Mouse (Mus musculus): Measurements from ENCODE around the gene Pkig.
"Not testable (repeated sequence)": the region's sequence is repeated elsewhere in the genome, so short reads cannot be mapped to it uniquely, and the experiment has no call there.

Gene Pkig

DNA sequence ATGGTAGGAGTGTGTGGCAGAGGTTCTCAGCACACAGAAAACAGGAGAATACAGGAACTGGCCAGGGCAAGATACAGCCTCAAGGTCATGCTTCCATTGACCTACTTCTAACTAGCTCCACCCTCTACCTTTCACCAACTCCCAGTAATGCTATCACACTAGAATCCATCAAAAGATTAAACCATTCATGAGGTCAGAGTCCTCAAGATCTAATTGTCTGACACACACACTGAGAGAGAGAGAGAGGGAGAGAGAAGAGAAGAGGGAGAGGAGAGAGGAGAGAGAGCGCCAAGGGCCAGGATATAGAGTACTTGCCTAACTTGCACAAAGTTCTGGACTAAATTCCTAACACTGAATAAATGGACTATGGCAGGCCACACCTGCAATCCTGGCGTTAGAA is 24.2 kb downstream of the Pkig start:
- DNase-seq (ENCODE audit: low spot score), result no peak

DNA sequence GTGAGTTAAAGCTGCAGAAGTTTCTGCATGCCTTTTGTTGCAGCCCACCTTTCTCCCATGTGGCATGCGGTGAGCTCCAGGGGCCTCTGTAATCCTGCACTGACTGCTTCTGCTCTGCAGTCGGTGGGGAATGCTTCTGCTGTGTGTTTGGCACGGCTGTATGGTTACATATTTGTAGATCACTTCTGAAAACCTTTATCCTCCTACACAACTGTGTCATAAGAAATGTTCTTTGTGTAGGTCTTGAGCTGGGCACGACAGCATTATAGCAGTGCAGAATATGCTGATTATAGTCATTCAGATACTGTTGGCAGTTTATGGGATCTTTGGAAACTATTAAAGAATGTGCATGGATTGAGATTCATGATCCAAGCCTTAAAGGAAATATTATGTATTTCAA is 27.1 kb downstream of the Pkig start:
- DNase-seq (ENCODE audit: low spot score), result no peak

DNA sequence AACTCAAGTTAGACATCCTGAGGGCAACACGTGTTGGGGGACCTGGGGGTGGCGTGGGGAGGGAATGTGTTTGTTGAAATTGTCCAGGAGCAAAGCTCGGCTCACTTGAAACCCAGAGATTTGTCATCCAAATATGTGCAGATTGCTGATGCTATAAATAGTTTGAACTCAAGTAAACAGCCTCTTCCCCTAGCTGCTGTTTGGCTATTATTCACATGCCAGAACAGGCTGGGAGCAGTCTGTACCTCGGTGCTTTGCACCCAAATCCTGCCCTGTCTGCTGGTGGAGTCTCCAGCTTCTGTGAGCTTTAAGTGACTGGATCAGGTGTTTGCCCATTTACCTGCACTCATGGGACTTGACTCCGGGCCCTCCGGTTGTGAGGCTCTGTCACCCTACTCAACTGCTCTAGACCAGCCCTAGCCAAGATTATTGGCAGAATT is 27.6 kb downstream of the Pkig start:
- DNase-seq (ENCODE audit: low spot score), result no peak

DNA sequence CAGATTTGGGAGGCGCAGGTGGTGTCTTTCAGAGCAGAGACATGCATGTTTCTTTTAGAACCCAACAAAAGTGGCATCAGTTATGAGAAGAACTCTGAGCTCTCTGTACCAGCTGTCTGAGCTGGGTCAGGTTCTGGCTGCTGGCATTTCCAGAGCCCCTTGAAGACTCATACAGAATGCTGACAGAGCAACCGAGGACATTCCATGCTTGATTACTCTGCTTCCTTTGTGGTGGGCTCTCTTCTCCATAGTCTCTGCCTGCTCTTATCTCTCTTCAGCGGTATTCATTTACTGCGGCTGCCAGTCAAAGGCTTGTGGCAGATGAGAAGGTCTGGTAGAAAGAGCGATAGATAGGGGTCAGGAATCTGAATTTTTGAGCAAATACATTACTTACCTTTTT is 28.0 kb downstream of the Pkig start:
- DNase-seq (ENCODE audit: low spot score), result no peak

DNA sequence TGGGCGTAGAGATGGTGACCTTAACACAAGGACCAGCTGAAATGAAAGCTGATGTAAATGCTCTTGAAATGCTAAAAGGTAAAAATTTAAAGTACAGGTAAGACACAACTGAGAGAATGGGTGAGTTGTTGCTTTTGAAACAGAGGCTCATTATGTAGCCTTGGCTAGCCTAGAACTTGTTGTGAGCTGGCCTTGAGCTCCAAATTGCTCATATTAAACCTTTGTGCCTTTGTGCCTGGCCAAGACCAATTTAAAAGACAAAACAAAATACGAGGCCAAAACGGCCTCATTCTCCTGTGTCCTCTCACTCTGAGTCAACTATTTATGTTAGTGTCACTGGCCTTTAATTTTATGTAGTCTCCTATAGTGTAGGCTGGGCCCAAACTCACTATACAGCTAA is 28.7 kb downstream of the Pkig start:
- DNase-seq (ENCODE audit: low spot score), result no peak

DNA sequence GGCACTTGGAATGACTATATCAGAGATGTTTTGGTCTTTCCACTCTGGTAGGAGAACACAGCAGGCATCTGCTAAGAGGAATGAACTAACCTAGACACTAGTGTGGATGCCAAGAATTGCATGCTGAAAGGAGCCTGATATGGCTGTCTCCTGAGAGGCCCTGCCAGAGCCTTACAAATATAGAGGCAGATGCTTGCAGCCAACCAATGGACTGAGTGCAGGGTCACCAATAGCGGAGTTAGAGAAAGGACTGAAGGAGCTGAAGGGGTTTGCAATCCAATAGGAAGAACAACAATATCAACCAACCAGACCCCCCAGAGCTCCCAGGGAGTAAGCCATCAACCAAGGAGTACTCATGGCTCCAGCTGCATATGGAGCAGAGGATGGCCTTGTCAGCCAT is 30.2 kb downstream of the Pkig start:
- not testable (repeated sequence) for DNase-seq (ENCODE audit: low spot score)

DNA sequence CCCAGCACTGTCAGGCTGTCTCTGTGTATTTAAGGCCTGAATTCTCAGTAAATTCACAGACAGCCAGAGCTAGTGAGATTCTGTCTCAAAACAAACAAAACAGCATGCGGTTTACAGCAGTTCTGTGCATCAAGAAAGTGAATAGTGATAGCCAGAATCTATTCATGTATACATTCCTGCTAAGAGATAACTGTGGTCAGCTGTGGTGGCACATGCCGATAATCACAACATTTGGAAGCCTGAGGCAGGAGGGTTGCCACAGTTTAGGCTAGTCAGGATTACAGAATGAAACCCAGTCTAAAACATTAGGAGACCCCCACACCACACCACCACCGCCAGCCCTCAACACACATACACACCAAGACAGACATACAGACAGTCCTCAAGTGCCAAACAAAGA is 31.6 kb downstream of the Pkig start:
- DNase-seq (ENCODE audit: low spot score), result no peak

DNA sequence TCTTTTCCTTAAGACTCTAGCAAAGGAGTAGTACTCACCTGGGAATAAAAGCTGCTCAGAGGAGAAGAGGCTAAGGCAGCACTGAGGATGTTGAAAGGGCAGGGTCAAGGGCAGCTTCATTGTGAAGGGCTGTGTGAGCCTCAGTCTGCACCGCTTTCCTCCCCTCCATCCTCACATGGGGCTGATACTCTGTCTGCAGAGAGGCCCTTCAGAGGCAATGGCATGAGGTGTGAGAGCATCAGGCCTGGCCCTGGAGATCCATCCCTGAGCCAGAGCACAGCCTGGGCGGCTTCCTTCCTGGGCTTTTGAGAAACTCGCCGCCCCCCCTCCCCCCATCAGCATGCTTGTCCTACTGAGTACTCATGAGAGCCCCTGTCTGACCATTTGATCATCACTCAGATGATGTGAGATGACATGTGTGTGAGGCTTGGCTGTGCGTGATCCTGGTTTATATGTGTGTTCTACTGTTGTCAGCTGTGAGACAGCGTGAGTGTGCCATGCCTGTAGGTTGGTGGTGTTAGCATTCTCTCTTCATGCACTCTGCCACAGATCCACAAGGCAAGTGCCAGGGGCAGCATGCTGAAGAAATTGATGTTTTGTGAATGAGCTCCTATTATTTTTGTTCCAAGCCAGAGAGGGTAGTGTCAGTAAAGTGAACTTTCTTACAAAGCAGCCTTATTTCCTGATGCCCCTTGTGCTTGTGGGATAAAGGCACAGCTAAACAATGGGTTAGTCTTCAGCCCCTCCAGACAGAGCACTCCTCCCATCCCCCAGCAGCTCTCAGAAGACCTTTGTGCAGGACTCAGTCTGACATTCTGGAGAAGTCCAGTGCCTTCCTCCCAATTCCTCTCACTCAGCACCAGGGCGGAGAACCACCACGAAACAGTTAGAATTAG is 32.5 kb downstream of the Pkig start:
- DNase-seq (ENCODE audit: low spot score), result peak; percentile 44

DNA sequence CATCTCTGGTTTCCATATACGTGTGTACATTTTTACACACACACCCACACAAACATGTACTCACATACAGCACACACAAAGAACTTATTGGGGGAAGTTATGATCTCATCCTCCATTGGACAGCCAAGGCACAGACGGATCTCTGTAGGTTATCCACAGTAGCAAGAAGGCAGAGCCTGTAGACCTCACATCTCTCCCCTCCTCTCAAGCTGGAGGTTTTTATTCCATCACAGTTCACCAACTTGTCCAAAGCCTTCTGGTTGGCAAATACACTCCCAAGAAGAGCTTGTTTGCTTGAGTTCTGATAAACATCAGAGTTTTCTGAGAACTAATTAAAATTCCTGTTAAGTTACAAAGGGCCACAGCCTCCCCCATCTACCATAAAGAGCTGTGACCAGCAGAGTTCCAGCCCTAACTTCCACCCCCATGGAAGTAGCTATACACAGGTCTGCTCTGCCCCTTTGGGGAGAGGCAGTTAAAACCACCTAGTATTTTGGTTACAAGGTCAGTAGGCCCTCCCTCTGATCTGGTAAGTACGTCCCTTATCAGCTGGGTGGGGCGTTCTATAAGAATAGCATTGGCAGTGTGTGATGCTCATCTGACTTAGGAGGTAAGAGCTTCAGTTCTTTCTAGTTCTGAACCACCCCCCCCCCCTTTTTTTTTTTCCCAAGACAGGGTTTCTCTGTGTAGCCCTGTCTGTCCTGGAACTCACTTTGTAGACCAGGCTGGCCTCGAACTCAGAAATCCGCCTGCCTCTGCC is 33.8 kb downstream of the Pkig start:
- no peak for DNase-seq (ENCODE audit: low spot score)

DNA sequence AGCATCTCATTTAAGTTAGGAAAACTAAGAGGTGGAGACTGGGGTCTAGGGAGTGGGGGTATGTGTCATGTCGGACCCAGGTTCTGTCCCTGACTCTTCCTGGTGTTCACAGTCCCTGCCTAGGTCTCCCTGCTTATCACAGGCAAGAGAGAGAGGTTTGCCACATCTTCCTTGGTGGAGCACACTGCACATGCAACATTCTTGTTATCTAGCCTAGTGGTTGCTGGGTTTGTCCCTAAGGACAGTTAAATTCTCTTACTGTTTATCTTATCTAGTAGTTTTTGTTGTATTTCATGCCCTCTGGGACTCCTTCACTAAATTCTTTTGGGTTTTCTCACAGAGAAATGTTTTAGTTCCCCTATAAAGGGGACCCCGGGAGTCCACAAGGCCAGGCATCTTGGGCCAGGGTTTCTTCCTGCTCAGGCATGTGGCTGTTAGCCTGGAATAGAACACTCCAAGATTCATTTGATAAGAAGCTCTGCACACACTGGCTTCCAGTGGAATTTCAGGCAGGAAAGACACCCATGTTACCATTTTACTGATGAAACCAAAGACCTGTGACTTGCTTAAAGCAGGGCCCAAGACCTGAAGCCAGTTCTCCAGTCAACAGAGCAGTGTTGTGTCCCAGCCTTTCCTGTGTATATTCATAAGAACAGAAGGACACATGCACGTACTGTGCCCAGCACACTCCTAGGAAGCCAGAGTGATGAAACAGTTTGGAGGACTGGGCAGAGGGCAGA is 34.9 kb downstream of the Pkig start:
- no peak for DNase-seq (ENCODE audit: low spot score)

DNA sequence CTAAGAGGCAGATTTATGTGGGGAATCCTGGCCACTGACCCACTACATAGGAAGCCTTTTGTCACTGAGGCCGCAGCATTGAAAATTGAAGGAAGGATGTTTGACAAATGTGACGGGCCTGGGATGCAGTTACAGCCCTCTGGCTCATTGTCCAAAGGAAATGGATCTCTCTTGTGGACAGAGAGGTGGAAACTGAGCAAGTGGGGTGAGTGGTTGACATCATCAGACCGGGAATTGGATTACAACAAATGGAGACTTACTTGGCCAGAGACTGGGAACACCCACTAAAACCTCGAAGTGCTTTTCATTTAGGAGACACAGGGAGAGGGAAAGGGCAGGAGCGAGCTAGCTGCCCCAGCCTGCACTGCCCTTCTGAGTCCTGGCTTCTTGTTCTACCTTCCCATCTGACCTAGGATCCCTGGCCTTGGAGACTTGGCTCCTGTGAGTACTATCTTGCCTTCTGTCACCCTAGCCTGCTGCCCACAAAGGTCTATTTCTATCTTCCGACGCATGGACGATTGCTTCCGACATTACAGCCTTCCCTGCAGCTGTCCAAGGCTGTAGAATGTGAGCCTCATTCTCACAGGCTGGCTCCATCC is 35.6 kb downstream of the Pkig start:
- DNase-seq (ENCODE audit: low spot score), result peak; percentile 35

DNA sequence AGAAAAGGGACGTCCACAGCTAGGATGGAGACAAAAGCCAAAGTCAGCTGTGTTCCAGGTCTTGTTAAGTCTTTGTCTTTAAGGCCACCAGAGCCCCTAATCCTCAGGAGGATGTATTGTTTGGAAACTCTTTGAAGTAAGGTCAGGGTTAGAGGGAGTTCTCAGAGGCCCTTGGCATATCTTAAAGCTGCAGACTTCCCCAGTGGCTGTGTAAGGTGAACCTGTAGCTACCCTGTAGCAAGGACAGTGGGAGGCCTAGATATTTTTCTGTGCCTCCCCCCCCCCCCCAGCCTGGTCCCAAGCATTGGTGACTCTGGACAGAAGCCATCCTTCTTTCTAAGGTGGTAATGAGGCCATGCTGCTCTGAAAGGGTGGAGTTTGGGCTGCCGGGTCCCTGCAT is 38.6 kb downstream of the Pkig start:
- DNase-seq (ENCODE audit: low spot score), result peak; percentile 39

DNA sequence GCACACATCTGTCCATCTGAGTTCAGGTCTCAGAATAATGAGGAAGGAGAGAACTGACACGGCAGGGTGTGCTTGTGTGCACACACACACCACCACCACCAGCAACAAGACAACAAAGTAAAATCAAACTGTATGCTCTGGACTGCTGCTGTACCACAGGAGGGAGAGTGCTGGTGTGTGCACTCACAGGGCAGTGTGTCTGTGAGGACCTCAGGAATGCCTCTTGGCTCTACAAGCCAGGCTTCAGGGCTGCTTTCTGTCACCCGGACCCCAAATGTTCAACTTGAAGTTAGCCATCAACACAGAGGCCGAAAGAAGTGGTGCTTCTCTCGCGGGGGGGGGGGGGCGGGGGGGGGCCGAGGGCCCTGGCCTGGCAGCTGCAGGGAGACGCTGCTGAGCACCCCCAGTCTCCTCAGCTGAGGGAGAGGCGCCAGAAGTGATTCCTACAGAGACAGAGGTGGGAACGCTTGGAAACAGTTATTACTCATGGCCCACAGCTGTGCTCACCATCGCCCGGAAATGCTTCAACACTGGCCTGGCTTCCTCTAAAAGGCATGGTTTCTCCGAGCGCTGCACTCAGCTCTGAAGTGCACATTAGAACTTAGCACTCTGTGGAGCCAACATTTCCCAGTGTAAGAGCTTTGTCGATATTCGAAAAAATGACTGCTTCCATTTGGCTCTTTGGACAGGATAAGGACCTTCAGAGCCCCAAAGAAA is 39.7 kb downstream of the Pkig start:
- DNase-seq (ENCODE audit: low spot score), result no peak

DNA sequence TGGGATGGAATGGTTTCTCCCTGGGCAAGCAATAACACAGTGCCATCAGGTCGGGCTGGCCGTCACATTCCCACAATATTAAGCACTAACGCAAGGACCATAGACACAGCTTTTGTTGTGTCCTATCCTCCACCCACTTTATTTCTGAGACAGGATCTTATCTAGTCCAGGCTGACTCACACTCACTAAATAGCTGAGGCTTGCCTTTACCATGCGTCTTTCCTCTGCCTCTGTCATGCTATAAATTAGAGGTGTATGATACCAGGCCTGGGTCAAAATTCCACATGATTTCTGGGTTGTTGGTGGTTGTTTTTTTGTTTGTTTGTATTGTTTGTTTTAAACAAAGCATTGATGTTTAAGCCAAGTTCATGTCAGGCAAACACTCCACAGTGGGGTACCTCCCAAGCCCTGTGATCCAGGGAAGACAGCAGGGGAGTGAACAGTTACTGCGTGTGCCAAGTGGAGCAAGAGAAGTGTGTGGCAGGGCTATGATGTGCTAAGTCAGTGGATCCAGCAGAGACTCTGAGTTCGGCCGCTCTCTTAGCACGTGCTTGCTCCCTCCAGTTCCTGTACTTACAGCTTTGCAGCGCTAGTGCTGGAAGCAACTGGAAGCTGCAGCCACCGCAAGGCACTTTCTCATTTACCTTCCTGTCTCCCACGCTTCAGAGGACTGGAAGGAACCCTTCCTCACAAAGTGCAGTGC is 41.0 kb downstream of the Pkig start:
- no peak for DNase-seq (ENCODE audit: low spot score)

DNA sequence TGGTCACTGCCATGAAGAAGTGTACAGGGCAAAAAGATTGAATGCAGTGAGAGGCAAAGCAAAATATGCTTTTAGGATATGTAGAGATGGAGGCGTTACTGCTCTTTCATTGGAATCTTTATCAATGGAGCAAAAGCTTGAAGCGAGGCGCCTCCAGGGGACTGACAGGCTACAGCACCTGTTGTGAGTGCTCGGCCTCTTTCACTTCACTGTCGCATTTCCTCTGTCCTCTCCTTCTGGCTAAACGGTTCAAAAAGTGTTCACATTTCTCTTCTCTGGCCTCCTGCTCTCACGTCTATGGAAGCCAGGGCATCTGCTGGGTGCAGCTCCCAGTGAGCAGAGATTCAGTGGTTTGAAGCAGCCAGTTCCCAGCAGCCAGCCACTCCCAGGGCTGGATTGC is 44.2 kb downstream of the Pkig start:
- DNase-seq (ENCODE audit: low spot score), result no peak

DNA sequence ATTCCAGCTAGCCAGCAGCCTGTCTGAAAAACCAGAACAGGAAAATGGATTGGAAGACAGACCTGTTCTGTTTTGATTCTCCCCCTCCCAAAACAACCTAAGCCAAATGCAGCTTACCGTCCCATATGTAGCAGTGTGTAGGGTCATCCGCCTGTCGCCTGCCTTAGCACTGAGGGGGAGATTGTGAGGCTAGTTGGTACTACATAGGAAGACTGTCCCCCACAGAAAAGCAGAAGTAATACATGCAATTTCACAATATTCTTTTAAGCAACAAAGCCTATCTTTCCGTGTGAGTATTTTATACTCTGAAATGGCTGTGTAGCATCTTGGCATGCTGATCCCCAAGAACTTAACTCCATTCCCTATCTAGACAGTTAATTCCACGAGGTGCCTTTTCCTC is 44.7 kb downstream of the Pkig start:
- no peak for DNase-seq (ENCODE audit: low spot score)

DNA sequence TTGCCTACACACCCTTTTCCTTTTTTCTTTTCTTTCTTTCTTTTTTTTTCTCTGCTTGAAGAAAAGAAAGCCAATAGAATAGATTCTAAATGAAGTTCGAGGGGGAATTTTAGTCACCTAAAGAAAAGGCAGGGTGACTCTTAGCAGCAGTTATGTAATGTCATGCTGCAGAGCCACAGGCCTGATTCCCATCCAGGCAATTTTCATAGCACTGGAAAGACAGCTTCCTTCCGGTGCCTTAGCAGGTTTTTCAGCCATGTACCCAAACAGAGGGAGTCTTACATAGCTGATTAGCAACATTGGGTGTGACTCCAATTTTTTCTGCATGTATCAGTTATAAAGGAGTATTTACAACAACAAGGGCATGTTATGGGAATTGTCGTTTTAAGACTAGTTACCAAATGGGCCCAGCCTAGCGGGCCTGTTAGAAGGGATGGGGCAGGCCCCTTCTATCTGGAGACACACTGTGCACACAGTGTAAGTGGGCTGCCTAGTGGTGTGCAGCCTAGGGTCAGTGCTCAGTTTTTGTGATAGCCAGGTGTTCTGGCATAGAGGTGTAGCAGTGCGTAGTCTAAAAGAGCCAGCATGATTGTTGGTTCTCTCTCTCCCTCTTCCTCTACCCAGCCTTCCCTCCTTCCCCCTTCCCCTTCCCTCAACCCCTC is 45.5 kb downstream of the Pkig start:
- no peak for DNase-seq (ENCODE audit: low spot score)

DNA sequence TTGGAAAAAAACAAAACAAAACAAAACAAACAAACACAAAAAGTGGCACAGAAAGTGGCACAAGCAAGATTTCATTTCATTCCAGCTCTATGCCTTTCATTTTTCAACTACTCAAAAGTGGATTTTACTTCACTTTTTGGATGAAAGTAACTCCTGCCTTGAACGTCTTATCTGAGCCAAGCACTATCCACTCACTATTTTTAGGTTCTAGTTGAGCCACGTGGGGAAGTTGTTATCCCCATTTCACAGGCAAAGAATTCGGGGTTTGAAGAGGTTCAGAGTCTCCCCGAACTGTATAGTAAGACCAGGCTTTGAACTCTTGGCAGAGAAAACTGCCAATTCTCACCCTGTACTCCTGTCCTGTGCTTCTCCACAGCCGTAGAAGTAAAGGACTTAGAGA is 50.1 kb downstream of the Pkig start:
- DNase-seq (ENCODE audit: low spot score), result no peak

DNA sequence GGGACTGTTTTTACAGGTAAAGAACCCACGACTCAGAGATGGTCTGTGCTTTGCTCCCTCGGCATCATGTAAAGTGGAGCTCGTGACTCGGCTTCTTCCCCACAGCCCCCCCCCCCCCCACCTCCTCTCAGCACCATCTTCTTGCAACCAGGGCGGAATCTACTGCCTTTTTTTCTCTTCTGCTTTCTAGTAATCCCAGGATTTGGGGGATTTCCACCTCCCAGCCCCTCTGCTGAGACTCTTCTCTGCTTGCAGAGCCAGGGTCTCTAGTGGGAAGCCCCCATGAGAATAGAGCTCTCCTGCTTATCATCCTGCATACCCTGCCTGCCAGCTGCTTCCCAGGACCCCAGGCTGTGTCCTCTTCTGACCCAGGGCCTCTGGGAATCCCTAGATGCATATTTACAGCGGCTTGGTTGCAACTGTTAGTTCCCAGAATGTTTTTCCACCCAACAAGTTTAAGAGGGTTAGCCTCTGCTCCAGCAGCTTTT is 50.6 kb downstream of the Pkig start:
- no peak for DNase-seq (ENCODE audit: low spot score)

DNA sequence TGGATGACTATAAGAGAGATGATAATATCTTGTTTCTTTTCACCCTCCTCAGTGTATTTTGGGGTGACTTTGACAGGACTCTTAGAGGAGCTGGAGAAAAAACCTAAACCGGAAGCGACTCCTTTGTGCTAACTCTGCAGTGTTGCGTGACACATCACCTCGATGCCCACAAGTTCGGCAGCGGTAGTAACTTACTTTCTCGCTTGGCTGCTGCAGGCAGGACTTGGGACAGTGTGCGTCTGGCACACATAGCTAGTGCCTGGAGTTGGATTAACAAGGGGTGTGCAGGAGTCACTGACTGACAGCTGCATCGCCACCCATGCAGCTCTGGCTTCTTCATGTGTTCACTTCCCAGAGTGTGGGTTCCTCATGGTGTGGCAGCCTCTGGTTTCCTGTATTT is 51.8 kb downstream of the Pkig start:
- no peak for DNase-seq (ENCODE audit: low spot score)
